Mouse (Mus musculus) thymus, postnatal 36 days (tissue): Measurements from ENCODE around the gene Pik3r6.

Experiments
- DNase-seq, 2 experiments: peaks; one replicate each; pipeline ENCODE4 v3.0.0; 2022; ENCODE audit warnings: mixed read lengths in 2 of 2

The Pik3r6 gene

DNA sequence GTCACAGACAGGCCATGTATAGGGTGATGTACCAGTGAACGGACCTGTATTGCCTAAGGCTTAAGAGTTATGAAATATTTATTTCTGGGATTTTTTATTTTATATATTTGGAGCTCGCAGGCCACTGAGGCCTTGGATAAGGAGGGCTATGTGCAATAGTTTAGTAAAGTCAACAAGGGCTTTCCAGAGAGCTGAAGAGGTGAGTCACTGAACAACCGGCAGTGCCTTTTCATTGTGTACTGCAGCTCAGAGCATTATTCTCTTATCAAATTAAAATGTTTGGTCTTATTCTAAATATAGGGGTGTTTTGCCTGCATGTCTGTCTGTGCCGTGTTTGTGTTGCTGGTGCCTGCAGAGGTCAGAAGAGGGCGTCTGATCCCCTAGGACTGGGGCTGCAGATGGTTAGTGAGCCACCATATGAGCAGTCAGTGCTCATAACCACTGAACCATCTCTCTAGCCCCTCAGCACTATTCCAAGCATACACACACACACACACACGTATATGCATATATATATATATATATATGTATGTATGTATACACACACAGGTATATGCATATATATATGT lies 14.5 kb upstream of the Pik3r6 start:
- DNase-seq: no peak

DNA sequence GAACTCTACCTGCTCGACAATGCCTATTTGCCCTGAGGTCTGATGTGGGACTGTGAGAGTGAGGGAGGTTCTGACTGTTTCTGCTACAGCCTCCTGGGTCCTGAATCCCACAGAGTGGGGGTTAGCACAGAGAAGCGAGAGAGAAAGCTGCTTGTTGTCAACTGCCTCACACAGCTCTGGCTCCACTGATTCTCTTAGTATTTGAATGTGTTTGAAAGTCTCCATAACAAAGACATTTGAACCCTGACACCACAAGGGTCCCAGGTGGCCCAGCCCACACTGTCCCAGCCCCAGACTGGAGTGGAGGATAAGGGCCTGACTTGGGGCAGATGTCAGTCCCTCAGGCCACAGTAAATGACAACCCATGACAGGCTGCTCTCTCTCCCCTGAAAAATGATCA lies 13.6 kb upstream of the Pik3r6 start:
- no peak for DNase-seq

DNA sequence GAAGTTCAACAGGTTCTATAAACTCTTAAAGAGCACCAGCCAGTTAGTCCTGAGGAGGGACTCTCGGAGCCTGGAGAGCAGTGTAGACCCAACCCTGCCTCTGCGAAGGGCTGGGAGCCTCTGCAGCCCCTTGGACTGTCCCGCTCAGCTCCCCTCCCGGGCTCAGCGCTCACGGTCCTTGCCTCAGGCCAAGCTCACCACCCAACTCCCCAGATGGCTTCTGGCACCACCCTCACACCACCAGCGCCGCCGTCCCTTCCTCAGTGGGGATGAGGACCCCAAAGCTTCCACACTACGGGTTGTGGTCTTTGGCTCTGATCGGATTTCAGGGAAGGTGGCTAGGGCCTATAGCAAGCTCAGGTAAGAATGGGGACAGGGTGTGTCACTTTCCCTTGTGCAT lies 10.2 kb upstream of the Pik3r6 start:
- DNase-seq: no peak

DNA sequence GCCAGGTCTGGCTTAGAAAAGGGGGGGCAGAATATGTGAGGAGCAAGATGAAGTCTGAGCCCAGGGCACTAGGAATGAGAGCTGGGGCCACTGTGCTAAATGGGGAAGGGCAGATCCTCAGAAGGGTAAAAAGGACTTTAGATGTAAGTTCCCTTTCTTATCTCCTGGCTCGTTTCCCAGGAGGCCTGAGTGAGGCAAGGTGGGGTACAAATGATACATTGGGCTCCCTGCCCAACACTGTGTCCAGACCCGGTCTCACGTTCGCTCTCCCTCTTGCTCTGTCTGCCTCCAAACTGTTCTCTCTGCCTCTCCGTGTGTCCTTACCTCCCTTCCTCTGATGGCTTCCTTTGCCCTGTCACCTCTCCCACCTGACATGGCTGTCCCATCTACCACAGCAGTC lies 9.1 kb upstream of the Pik3r6 start:
- DNase-seq: no peak

DNA sequence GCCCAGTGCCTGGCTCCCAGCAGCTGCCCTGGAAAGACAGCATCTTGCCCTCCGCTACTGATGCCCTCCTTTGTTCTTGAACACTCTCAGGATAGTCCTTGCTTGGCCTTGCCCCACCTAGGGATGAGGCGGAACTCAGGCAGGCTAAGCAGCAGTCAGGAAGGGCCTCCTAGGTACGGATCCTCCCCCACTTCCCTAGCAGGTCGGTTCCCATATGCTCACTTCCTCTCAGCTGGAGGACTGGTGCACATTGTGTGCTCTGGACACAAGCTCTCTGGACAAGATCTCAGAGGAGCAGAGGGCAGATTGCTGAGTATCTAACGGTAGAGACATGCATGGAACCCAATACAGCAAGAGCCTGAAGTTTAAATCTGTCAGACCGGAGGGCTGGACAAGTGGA lies 5.7 kb upstream of the Pik3r6 start:
- DNase-seq: no peak

DNA sequence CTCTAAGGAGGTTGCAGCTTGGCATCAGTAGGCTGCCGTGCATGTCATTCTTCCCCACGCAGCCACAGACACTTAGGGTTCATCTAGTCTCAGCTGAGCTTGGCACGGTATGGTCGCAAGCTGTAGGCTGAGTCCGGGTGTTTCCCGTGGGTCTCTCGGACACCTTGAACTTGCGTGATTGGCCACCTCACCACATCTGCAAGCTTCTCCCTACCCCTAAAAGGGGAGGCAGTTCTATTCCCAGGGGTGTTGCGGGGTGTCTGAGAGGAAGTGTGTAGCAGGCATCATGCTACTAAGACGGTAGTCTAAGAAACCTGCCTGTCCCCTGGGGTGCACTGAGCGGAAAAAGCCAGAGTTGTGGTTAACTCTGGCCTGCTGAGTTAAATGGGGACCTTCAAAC lies 4.3 kb upstream of the Pik3r6 start:
- DNase-seq: no peak

DNA sequence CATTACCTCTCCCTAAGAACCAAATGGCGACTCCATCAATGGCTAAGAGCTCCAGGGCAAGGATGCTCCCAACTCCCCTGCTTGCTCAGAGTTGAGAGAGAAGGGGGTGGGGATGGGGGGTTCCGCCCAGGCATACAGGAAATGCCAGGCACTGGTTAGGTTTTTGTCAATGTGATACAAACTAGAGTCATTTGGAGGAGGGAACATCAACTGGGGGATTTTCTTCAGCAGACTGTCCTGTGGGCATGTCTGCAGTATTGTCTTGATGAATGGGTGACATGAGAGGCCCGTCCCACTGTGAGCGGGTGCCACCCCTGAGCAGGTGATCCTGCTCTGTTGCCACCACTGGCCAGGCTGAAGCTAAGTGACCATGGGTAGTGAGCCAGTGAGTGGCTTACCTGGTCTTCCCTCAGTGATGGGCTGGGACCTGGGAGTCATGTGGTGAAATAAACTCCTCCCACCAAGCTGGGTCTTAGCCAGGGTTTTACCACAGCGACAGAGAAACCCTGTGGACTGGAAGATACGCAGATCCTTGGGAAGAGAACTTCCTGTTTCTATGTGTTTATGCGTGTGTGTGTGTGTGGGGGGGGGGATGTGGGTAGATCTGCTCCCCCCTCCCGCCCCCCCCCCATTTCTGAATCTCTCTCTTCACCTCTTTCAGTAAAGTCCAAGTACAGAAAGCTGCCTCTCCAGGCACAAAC lies 3.7 kb upstream of the Pik3r6 start:
- no peak for DNase-seq

DNA sequence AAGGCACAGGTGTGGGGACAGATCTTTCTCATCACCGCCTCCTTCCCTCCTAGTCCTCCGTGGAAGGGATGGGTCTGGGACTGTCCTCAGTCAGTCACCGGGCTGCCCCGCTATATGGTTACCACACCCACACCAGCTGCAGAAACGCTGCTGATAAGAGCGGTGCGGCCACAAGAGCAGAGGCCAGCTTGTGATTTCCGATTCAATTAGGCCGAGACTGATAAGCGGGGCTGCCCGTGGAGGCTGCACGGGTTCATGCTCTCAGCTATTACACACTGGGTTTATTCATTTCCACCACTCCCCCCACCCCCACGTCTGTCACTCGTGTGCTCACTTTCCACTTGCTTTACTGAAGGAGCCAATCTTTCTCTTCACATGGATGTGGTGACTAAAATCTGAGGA lies 1.9 kb upstream of the Pik3r6 start:
- no peak for DNase-seq

DNA sequence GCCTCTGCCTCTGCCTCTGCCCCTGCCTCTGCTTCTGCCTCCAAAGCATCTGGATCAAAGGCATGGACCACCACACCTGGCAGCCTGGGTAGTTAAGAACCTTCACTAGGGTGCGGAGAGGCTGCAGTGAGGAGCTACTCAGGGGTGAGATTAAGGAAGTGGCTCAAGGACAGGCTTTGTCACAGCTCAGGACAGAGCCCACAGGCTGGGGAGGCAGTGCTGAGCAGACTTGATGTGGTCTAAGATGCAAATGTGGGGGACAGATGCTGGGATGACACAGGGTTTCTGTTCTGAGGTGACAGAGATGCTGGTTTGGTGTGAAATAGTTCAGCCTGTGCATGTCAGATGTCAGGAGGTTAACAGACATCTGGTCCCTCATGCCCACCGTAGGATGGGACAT lies 411 bp upstream of the Pik3r6 start:
- DNase-seq: no peak

DNA sequence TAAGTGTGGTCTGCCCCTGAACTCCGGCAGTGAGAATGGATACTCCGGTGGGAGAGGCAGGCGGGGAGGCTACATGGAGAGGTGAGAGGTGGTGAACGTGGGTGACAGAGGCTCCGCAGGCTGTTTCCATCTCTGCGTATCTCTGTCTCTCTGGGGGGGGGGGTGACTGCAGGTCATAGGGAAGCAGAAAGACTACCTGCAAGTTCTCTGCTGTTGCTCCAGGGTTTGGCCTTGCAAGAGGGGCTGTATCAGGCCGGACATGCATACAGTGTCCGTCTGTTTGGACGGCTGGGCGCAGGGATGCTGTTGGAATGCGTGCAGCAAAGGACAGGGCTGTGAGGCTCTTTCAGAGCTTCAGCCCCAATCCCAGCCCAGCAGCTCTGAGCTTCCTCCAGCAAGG lies 2.1 kb downstream of the Pik3r6 start:
- no peak for DNase-seq

DNA sequence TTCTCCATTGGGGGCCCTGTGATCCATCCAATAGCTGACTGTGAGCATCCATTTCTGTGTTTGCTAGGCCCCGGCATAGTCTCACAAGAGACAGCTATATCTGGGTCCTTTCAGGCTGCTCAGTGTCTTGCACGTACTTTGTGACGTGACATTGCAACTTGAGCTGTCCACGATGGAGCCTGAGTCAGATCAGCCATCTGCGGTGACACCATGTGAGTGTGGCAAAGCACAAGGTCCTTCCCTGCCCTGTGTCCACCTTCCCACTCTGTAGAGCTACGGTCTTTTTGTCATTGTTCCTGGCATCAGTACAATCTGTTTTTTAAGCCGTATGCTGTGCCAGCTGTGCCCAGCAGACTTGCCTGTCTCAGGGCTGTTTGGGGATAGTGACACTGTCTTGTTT lies 4.4 kb downstream of the Pik3r6 start:
- no peak for DNase-seq

DNA sequence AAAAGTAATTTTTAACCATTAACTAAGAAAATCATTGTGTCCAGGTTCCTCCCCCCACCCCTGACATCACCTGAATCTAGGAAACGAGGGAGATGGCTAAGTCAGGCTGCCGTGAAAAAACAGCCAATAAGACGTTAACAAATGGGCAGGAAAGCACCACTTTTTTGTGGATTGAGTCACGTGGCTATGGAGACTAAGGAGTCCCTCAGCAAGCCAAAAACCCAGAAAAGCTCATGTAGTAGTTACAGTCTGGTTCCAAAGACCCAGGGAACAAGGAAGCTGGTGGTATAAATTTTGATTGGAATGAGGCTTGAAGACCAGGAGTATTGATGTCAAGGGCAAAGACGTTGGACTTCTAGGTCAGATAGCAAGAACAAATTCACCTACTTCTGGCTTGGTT lies 5.8 kb downstream of the Pik3r6 start:
- no peak for DNase-seq

DNA sequence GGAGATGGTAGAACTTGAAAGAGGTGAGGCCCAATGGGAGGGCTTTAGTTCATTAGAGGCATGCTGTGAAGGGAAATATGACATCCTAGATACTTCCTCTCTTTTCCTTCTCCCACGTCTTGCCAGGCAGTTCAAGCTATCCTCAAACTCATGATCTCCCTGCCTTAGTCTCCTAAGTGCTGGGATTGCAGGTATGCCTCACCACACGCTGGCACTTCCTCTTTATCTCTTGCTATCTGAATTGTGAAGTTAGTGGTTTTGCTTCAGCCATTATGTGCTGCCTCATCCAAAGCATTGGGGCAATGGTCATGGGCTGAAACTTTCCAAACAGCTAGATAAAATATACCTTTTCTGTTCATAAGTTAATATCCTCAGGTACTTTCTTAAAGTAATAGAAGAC lies 6.4 kb downstream of the Pik3r6 start:
- DNase-seq: no peak

DNA sequence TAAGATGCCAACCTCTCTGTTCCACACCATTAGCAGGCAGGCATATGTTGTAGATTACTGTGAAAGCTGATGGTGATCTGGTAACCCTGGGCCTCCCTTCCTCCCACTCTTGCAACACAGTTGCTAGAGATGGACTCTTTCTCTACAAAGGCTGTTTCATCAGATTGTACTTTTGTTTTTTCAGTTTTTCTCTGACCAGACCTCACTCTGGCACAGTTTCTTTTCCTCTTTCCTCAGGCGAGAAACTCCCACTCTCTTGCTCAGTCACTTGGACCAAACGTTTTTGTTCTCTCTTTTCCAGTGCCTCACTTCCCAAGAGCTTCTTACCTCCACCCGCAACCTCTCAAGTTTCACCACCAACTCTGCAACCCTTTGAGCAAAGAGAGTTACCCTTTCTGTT lies 11.2 kb downstream of the Pik3r6 start:
- no peak for DNase-seq

DNA sequence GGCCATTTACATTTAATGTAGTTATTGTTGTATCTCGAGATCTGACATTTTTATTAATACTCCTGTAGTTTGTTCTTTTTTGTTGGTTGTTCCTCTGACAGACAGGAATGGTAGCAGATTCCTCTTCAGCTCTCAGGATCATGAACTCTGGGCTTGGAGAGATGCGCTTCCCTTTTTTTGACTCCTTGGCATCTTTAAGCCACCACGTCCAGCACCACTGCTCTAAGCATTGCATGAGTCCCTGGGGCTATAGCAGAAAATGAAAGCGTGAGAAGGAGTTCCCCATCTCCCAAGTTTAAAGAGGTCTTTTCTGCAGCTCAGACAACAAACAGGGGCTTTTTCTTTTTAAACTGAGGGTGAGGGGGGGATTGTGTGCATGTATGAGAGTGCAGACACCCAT lies 16.5 kb downstream of the Pik3r6 start:
- DNase-seq: no peak

DNA sequence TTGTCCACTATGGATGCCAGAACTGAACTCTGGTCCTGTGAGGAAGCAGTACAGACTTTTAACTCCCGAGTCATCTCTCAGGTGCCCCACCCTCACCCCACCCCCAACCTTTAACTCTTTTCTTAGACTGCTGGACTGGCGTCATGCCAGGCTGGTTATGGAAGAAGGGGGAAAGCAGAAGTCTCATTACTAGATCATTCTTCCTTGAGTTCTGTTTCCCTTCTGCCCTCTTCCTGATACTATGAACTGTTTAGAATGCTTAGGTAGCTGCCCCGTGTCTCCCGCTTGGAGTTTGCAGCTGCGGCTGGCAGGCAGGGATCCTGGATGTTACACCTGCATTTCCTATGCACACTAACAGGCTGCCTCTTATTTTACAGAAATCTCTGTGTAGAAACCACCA lies 17.0 kb downstream of the Pik3r6 start:
- no peak for DNase-seq

DNA sequence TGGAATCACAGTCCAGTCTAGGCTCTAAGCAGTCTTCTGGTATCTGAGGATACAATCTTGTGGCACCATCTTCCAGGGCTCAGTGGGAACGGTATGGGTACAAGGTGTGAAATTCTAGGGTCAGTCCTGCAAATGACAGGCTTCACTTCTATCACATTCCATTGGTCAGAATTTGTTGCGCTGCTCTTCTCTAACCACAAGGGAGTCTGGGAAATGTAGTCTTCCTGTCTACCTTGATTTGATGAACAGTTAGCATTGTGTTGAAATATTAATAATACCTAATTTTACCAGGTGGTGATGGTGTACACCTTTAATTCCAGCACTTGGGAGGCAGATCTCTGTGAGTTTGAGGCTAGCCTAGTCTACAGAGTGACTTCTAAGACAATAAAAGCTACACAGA lies 17.6 kb downstream of the Pik3r6 start:
- DNase-seq: no peak

DNA sequence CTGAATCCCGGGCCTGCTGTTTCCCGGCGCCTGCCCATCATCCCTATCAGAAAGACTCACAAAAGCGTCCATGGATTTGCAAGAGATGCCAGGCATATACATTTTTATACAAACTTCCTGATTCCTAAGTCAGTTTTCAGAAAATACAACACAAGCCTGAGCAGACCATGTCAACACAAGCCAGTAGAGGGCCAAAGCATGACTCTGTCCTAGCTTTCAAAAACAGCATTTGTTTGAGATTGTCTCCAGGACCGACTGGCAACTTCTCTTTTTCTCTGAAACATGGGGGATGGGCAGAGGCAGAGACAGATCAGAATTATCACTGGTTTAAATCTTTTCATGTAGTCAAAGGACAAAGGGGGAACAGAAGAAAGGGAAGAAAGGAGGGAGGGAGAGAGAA lies 18.5 kb downstream of the Pik3r6 start:
- no peak for DNase-seq

DNA sequence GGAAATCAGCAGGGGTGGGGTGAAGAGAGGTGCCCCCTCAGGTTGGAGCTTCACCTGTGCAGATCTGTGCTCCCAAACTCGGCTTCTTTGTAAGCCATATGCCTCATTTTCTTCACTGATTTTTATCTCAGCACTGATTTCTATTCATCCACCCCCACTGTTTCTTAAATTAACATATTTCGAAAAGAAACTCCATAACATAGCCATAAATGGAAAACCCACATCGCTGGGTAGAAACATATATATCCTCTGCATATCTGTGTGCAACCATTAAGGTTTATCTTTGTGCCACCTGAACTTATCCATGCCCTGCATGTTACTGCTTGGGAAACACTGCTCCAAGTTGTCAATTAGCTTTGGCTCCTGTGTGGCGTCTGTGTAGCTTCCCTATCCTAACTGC lies 23.6 kb downstream of the Pik3r6 start:
- no peak for DNase-seq

DNA sequence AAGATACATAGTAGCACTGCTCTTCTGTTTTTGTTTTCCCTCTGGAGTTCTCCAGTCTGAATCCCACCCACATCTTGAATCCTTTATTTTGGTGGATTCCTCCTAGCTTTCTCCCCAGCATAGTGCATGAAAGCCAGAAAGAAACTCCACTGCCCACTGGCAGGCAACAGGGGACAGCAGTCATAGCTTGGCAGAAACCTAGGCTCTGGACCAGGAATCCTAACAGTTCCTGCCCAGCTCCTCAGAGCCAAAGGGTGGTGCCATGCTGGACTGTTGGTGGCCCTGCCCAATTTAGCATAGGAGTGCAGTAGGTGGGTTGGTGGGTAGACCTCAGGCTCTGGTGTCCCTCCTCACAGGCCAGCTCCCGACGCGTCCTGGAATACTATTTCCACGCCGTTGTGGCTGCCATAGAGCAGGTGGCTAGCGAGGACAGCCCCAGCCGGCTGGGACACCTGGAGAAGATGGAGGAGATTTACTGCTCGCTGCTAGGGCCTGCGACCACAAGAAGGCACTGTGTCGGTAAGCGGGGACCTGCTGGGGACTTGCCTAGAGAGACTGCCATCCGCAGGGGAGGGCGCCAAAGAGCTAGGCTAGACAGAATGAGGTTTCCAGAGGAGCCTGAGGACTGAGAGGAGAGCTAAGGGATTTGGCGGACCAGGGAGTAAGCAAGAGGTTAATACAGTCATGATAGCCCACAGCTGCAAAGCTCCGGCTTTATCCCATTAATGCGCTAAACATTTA lies 28.4 kb downstream of the Pik3r6 start:
- DNase-seq: peak; percentile 72 to 75

DNA sequence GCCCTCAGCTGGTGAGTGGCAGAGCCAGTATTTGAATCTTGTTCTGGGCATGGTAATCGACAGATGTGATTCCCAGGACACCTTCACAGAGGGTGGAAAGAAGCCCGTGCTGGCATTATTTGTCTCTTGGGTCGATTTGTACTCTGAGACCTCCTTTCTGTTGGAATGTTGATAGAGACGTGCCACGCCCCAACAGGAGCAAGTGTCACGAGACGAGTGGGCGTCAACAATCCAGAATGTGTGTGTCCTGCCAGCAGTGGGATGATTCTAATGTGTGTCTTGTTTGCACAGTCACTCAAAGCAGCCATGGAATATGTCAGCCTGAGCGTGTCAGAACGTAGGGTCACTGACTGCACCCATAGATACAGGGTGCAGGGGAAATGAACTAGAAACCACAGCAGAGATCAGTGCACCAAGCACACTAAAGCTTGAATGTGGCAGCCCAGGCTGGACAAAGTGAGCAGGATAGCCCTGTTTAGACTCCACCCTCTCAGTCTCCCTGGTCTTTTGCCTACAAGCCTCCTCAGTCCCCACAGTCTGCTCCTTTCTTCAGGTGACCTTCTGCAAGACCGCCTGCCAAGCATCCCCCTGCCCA lies 29.2 kb downstream of the Pik3r6 start:
- no peak for DNase-seq

DNA sequence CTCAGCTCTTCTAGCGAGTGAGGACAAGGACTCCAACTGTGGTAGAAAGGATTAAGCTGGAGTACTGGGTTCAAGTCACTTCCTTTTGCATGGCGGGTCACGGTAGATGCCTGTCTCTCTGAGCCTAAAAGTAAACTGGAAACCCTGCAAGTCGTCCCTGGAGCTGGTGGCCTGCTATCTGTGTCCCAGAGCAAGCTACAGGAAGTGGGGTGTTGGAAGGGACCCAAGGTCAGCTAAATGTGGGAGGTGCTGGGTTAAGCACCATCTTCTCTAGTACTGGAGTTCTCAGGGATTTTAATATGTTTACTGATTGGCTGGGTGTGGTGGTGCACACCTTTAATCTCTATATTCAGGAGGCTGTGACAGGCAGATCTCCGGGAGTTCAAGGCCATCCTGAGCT lies 30.0 kb downstream of the Pik3r6 start:
- no peak for DNase-seq

DNA sequence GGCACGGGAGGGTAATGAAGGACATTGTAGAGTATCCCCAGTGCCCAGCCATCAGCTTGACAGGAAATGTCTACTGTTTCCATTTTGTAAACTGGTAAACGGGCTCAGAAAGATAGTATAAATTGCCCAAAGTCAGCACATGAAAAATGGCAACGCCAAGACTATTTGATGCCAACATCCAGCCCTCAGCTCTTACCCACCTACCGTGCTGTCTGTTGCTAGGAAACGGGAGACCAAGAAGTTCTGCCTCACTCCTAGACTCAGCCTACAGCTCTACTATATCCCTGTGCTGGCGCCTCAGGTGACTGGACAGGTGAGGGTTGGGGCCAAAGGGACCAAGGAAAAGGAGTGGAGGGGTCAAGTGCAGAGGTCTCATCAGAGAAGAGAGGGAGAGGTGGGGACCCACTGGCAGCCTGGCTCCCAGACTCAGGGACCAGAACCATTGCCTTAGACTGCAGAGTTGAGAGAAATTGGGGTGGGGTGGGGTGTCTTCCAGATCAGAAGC lies 31.2 kb downstream of the Pik3r6 start:
- DNase-seq: no peak

DNA sequence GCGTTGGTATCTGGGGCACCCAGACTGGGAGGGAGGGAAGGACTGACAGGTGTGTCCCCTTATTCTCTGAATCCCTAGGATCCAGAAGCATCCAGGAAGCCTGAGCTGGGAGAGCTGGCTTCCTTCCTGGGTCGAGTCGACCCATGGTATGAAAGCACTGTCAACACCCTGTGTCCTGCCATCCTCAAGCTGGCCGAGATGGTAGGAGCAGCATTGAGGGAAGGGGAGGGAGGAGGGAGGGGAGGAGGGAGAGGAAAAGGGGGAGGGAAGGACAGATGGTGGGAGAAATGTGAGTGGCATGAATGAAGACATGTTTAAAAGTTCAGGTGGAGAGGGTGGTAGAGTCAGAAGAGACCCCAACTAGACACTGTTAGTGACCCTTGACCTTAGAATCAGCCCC lies 33.2 kb downstream of the Pik3r6 start:
- DNase-seq: no peak
